Mouse (Mus musculus) kidney, postnatal 0 days (tissue): ENCODE data around the gene Ccdc34. TPM values are rescaled to one million over a fixed set of nuclear protein-coding genes. Genes with fewer than 3 reads are reported as not detected.

Experiments
- ATAC-seq: fragments of 200-750 bp; cut with Nextera tagmentation; replicated peaks from 2 replicates; pipeline ENCODE4 v1.8.0; 2017; ENCODE audit warnings: low read depth, moderate number of reproducible peaks, moderate TSS enrichment, moderate library complexity; ENCODE audit not compliant: low FRiP score
- DNase-seq: peaks from one replicate; pipeline ENCODE4 v3.0.0-alpha.2; 2016; ENCODE audit warnings: low spot score
- H3K27ac ChIP-seq: fragments of 300-500 bp; sonication (generic); 2 replicates; pipeline ENCODE4 v1.5.1; 2014; ENCODE audit warnings: mild to moderate bottlenecking
- H3K27me3 ChIP-seq: fragments of 300-500 bp; sonication (generic); 2 replicates; pipeline ENCODE4 v1.6.1; 2014; ENCODE audit warnings: low read length, mixed read lengths; ENCODE audit not compliant: insufficient read depth
- H3K36me3 ChIP-seq: fragments of 300-500 bp; sonication (generic); 2 replicates; pipeline ENCODE4 v1.6.1; 2014; ENCODE audit warnings: low read length, mixed read lengths; ENCODE audit not compliant: insufficient read depth
- H3K4me1 ChIP-seq: fragments of 300-500 bp; sonication (generic); replicated peaks from 2 replicates; pipeline ENCODE4 v1.6.1; 2014; ENCODE audit warnings: antibody characterized with exemption, low read length, mixed read lengths; ENCODE audit not compliant: insufficient read depth
- H3K4me2 ChIP-seq: fragments of 300-500 bp; sonication (generic); 2 replicates; pipeline ENCODE4 v1.6.1; 2014; ENCODE audit warnings: mild to moderate bottlenecking, low read length, moderate library complexity, mixed read lengths
- H3K4me3 ChIP-seq: fragments of 300-500 bp; sonication (generic); replicated peaks from 2 replicates; pipeline ENCODE4 v1.5.1; 2014; ENCODE audit warnings: low read depth, low read length
- H3K9ac ChIP-seq: fragments of 300-500 bp; sonication (generic); 2 replicates; pipeline ENCODE4 v1.6.1; 2014; ENCODE audit warnings: low read depth, low read length
- H3K9me3 ChIP-seq: fragments of 300-500 bp; sonication (generic); replicated peaks from 2 replicates; pipeline ENCODE4 v1.6.1; 2016; ENCODE audit warnings: low read length, inconsistent platforms, mixed read lengths
- CTCF ChIP-seq: IDR thresholded peaks from 2 replicates; pipeline ENCODE4 v1.5.1; 2016; ENCODE audit warnings: antibody characterized with exemption, low read depth, mild to moderate bottlenecking, moderate library complexity
- WGBS: fragments of 180-500 bp; shearing (Covaris S2); extraction: QIAGEN DNeasy Blood & Tissue Kit; methylation state at CpG from one replicate; pipeline ENCODE4 v1.1.7; 2014; 5-methylcytosine and 5-hydroxymethylcytosine counted together
- polyA plus RNA-seq: library from polyadenylated mRNA; unstranded; fragments of >200 nt; fragmentation: Nextera tagmentation; extraction: Ambion mirVana; gene quantifications from 2 replicates; pipeline ENCODE4 v1.2.1, GENCODE M21; 2015

Gene Ccdc34
- polyA plus RNA-seq, 1 experiment from 2014 or later, result 42.7 TPM

GRCm38 (mm10) chr2:109974807-109975206 lies 42.8 kb upstream of the Ccdc34 start:
- DNase-seq (no peak), ATAC-seq (no peak)
- TF ChIP-seq CTCF, result no peak
- no peaks in the 10 kb centered on the region for H3K9me3 ChIP-seq
- no peak overlapping the region for H3K9ac ChIP-seq
- no peak overlapping the region for H3K4me2 ChIP-seq
- H3K4me3 ChIP-seq, result no peak overlapping the region
- no peaks in the 10 kb centered on the region for H3K27me3 ChIP-seq
- H3K27ac ChIP-seq, result no peak overlapping the region
- no peaks in the 10 kb centered on the region for H3K36me3 ChIP-seq
- WGBS, result 95% methylated on average over 7 of the region's 7 CpGs
- H3K4me1 ChIP-seq, result peaks cover 5% of the 10 kb centered on the region; the same call in 1 of the 2 replicates

GRCm38 (mm10) chr2:109976181-109976580 lies 41.4 kb upstream of the Ccdc34 start:
- Histone ChIP-seq H3K27ac (no peak overlapping the region), H3K36me3 (no peaks in the 10 kb centered on the region), H3K9me3 (no peaks in the 10 kb centered on the region), H3K4me2 (no peak overlapping the region), H3K4me3 (no peak overlapping the region), H3K27me3 (no peaks in the 10 kb centered on the region), H3K4me1 (no peaks in the 10 kb centered on the region), H3K9ac (no peak overlapping the region)
- DNase-seq, result no peak
- no peak for TF ChIP-seq CTCF
- 84% methylated on average over 2 of the region's 2 CpGs for WGBS
- no peak for ATAC-seq

- 70% methylated on average over 6 of the region's 6 CpGs for WGBS
- no peaks in the 10 kb centered on the region for H3K27me3 ChIP-seq
- H3K4me2 ChIP-seq, result no peak overlapping the region
- H3K4me3 ChIP-seq, result no peak overlapping the region
- no peak overlapping the region; the same call in 1 of the 2 replicates for H3K27ac ChIP-seq
- no peak overlapping the region for H3K9ac ChIP-seq
- DNase-seq (no peak), ATAC-seq (no peak)
- TF ChIP-seq CTCF, result no peak
- no peaks in the 10 kb centered on the region for H3K9me3 ChIP-seq
- no peaks in the 10 kb centered on the region for H3K36me3 ChIP-seq
- H3K4me1 ChIP-seq, result no peaks in the 10 kb centered on the region
Measured at GRCm38 (mm10) chr2:109977322-109977721, 40.3 kb upstream of the Ccdc34 start.

DNA sequence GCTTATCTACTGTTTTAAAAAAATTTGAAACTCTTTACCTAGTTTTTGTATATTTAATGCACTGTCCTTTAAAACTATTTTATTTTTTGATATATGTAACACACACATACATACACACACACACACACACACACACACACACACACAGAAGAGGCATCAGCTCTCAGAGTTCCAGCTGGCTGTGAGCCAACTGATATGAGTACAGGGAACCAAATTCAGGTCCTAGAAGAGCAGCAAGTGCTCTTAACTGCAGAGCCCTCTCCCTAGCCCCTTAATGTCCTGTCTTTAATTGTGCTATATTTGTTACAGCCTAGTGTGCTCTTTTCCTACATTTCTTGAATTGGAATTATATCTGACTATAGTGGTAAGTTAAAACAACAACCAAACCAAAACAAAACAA lies 38.4 kb upstream of the Ccdc34 start:
- Histone ChIP-seq H3K36me3 (no peaks in the 10 kb centered on the region), H3K27ac (no peak overlapping the region), H3K4me1 (no peaks in the 10 kb centered on the region), H3K27me3 (no peaks in the 10 kb centered on the region), H3K9ac (no peak overlapping the region), H3K9me3 (no peaks in the 10 kb centered on the region), H3K4me3 (no peak overlapping the region), H3K4me2 (no peak overlapping the region)
- DNase-seq (no peak), ATAC-seq (no peak)
- no peak for TF ChIP-seq CTCF

GRCm38 (mm10) chr2:109983435-109983834 lies 34.2 kb upstream of the Ccdc34 start:
- DNase-seq (no peak), ATAC-seq (peak; percentile 67; the same call in 1 of the 2 replicates)
- Histone ChIP-seq H3K9ac (no peak overlapping the region), H3K27me3 (no peaks in the 10 kb centered on the region), H3K4me1 (peaks cover 20% of the 10 kb centered on the region), H3K36me3 (no peaks in the 10 kb centered on the region), H3K27ac (0 out of 2 replicates have a peak overlapping the region, but pooled peaks have one; percentile 8), H3K9me3 (no peaks in the 10 kb centered on the region), H3K4me2 (no peak overlapping the region), H3K4me3 (no peak overlapping the region)
- 67% methylated on average over 6 of the region's 6 CpGs for WGBS
- no peak for TF ChIP-seq CTCF

GRCm38 (mm10) chr2:109984930-109985329 lies 32.7 kb upstream of the Ccdc34 start:
- no peak for DNase-seq
- WGBS, result 60% methylated on average over 1 of the region's 1 CpGs
- H3K27ac ChIP-seq, result no peak overlapping the region

GRCm38 (mm10) chr2:109985560-109985959 lies 32.1 kb upstream of the Ccdc34 start:
- Histone ChIP-seq H3K4me1 (peaks cover 24% of the 10 kb centered on the region), H3K4me3 (no peak overlapping the region), H3K4me2 (no peak overlapping the region), H3K27me3 (no peaks in the 10 kb centered on the region), H3K9me3 (no peaks in the 10 kb centered on the region), H3K9ac (no peak overlapping the region), H3K36me3 (no peaks in the 10 kb centered on the region), H3K27ac (no peak overlapping the region)
- ATAC-seq (no peak), DNase-seq (no peak)
- 61% methylated on average over 9 of the region's 9 CpGs for WGBS
- no peak for TF ChIP-seq CTCF

More at GRCm38 (mm10) chr2:109984930-109985329, 32.7 kb upstream of the Ccdc34 start:
- H3K9me3 ChIP-seq, result no peaks in the 10 kb centered on the region
- no peaks in the 10 kb centered on the region for H3K27me3 ChIP-seq
- ATAC-seq, result no peak
- TF ChIP-seq CTCF, result no peak
- H3K36me3 ChIP-seq, result no peaks in the 10 kb centered on the region
- H3K4me2 ChIP-seq, result no peak overlapping the region
- no peak overlapping the region for H3K4me3 ChIP-seq
- peaks cover 22% of the 10 kb centered on the region for H3K4me1 ChIP-seq
- H3K9ac ChIP-seq, result no peak overlapping the region
